Mouse (Mus musculus): ENCODE results near the gene Gstcd.

- TF ChIP-seq CTCF (IDR thresholded peaks at IDR 0.05; ENCODE audit: low read depth, low read length) = no peak
- no peak for TF ChIP-seq POLR2A (IDR thresholded peaks at IDR 0.05; ENCODE audit: insufficient read depth, low read length)
Observed at GRCm38 (mm10) chr3:133104436-133104835, 12.6 kb upstream of the Gstcd start.

Measured in ES-Bruce4 (cell line).